Mouse (Mus musculus) kidney, embryonic 14.5 days (tissue): ENCODE measurements around the gene Sh2d2a. TPM values are rescaled to one million over a fixed set of nuclear protein-coding genes. Genes with fewer than 3 reads are reported as not detected.

Experiments
- ATAC-seq: fragments of 200-750 bp; cut with Nextera tagmentation; 2 replicates; pipeline ENCODE4 v1.8.0; 2017; ENCODE audit warnings: moderate number of reproducible peaks, mild to moderate bottlenecking, moderate TSS enrichment, moderate library complexity; ENCODE audit not compliant: low FRiP score, low TSS enrichment
- H3K27ac ChIP-seq: fragments of 300-500 bp; sonication (generic); 2 replicates; pipeline ENCODE4 v1.5.1; 2014; ENCODE audit warnings: low read depth, mild to moderate bottlenecking, low read length, moderate library complexity, mixed read lengths
- H3K27me3 ChIP-seq: fragments of 300-500 bp; sonication (generic); 2 replicates; pipeline ENCODE4 v1.6.1; 2014; ENCODE audit warnings: mild to moderate bottlenecking, low read length; ENCODE audit not compliant: control insufficient read depth, insufficient read depth
- H3K36me3 ChIP-seq: fragments of 300-500 bp; sonication (generic); 2 replicates; pipeline ENCODE4 v1.6.1; 2014; ENCODE audit warnings: low read length, mixed read lengths; ENCODE audit not compliant: control insufficient read depth, insufficient read depth
- H3K4me1 ChIP-seq: fragments of 300-500 bp; sonication (generic); 2 replicates; pipeline ENCODE4 v1.6.1; 2014; ENCODE audit warnings: low read length, mixed read lengths; ENCODE audit not compliant: control insufficient read depth, insufficient read depth
- H3K4me2 ChIP-seq: fragments of 300-500 bp; sonication (generic); replicated peaks from 2 replicates; pipeline ENCODE4 v1.6.1; 2014; ENCODE audit warnings: low read depth, mild to moderate bottlenecking, low read length
- H3K4me3 ChIP-seq: fragments of 300-500 bp; sonication (generic); 2 replicates; pipeline ENCODE4 v1.5.1; 2014; ENCODE audit warnings: mild to moderate bottlenecking, low read length
- H3K9ac ChIP-seq: fragments of 300-500 bp; sonication (generic); 2 replicates; pipeline ENCODE4 v1.6.1; 2014; ENCODE audit warnings: low read depth, mild to moderate bottlenecking, low read length, moderate library complexity
- H3K9me3 ChIP-seq: fragments of 300-500 bp; sonication (generic); 2 replicates; pipeline ENCODE4 v1.6.1; 2016; ENCODE audit warnings: low read length; ENCODE audit not compliant: control insufficient read depth
- WGBS: fragments of 180-500 bp; shearing (Covaris S2); extraction: QIAGEN DNeasy Blood & Tissue Kit; methylation state at CpG from one replicate; pipeline ENCODE4 v1.1.7; 2014; 5-methylcytosine and 5-hydroxymethylcytosine counted together
- polyA plus RNA-seq: library from polyadenylated mRNA; unstranded; fragments of >200 nt; fragmentation: Nextera tagmentation; extraction: Ambion mirVana; gene quantifications from 2 replicates; pipeline ENCODE4 v1.2.1, GENCODE M21; 2014

Sh2d2a gene
- polyA plus RNA-seq = 0.22 TPM in 1 of 2 replicates, not detected in the other

DNA sequence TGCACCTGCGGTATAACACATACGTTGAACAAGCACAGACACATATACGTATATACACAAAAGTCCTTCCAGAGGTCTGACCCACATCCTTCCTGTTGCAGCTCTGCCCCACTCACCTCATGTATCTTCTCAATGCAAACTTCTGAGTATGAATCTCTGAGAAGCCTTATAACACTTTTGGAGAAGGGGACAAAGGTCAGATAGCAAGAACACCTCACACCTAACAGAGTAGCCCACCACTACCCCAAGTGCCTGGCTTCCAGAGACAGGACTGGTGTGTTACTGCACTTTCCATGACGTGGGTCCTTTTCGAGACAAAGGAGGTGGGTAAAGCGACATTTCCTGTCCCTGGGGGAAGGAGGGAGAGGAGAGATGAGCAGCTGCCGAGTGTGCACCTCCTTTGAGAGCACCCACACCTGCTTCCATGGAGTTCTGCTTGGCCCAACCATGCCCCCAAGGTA is at the start of gene Sh2d2a:
Gene Sh2d2a (plus strand): TSS at position 106 of the 461 bp plus-strand sequence.
- H3K27me3 ChIP-seq = no peaks in the 10 kb centered on the region
- no peak within 1 kb of the TSS for H3K4me2 ChIP-seq
- H3K27ac ChIP-seq = no peak within 1 kb of the TSS
- no peaks in the 10 kb centered on the region for H3K4me1 ChIP-seq
- ATAC-seq = no peak
- no peak within 1 kb of the TSS for H3K9ac ChIP-seq
- no peaks in the 10 kb centered on the region for H3K36me3 ChIP-seq
- 62% methylated on average over 7 of the region's 7 CpGs for whole genome bisulfite sequencing
- H3K9me3 ChIP-seq = no peaks in the 10 kb centered on the region
- H3K4me3 ChIP-seq = no peak within 1 kb of the TSS

DNA sequence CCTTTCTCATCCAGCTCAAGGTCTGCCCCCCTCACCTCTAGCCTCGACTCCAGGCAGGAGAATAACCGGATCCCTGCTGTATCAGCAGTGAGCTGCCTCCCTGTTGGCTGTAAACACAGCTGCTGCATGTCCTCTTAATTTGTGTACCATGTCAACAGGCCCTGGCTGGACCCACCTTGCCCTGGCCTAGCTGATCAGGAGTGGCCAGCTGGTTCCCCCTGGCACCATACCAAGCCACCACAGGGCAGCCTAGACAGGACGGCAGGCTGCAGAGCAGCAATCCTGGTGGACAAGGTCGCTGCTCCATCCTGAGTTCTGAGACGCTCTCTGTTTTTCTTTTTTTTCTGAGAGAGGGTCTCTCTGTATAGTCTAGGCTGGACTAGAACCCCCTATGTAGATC is 44.9 kb upstream of the Sh2d2a start:
- no peak for ATAC-seq
- Histone ChIP-seq H3K4me3 (no peak overlapping the region), H3K27ac (no peak overlapping the region), H3K27me3 (peaks cover 66% of the 10 kb centered on the region), H3K9ac (no peak overlapping the region), H3K4me1 (peaks cover 5% of the 10 kb centered on the region; the same call in 1 of the 2 replicates), H3K4me2 (no peak overlapping the region), H3K9me3 (no peaks in the 10 kb centered on the region), H3K36me3 (no peaks in the 10 kb centered on the region)
- 57% methylated on average over 5 of the region's 5 CpGs for WGBS

DNA sequence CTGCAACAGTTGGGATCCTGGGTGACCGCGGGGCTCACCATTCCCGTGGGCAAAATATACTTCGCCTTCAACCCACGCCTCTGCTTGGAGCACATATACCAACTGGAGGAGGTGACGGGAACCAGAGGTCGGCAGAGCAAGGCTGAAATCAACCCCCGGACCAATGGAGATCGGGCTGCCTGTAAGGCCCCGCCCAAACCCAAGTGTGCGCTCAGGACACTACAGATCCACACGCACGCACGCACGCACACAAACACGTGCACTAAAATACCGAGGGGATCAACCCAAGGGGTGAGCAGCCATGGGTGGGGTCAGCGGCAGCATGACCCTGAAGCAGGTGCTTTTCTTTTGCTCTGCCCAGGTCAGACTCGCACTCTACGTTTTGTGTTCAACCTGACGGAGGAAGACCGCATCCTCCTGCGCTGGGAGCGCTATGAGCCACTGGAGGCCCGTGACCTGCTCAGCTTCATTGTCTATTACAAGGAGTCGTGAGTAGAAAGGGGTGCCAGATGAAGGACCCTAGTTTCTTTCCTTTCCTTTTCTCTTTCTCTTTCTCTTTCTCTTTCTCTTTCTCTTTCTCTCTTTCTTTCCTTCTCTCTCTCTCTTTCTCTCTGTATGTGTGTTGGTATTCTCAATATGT is 42.4 kb upstream of the Sh2d2a start:
- peaks cover 66% of the 10 kb centered on the region for H3K27me3 ChIP-seq
- ATAC-seq = 0 out of 2 replicates have a peak, but pooled peaks have one; percentile 41

DNA sequence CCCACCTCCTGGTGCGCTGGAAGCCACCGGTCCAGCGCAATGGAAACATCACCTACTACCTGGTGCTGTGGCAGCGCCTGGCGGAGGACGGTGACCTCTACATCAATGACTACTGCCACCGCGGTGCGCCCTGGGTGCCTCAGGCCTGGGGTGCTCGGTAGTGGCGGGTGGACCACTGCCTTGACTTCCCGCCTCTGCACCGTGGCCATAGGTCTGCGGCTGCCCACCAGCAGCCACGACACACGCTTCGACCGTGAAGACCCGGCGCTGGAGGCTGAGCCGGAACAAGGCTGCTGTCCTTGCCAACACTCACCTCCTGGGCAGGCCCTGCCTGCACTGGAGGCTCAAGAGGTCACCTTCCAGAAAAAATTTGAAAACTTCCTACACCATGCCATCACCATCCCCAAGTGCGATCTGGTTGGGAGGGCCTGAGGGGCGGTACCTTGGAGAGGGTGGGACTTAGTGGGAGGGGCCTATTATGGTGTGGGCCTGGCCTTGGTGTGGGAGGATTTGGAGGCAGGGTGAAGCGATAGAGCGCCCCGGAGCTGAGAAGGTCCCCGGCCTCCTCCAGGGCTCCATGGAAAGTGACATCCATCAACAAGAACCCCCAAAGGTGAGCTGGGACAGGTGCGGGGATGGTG is 37.1 kb upstream of the Sh2d2a start:
- no peak overlapping the region for H3K9ac ChIP-seq
- H3K4me1 ChIP-seq = peaks cover 13% of the 10 kb centered on the region; the same call in 1 of the 2 replicates
- ATAC-seq = peak; percentile 77
- no peak overlapping the region for H3K27ac ChIP-seq
- peaks cover 64% of the 10 kb centered on the region for H3K27me3 ChIP-seq
- no peaks in the 10 kb centered on the region for H3K9me3 ChIP-seq
- H3K4me2 ChIP-seq = peak overlapping the region; percentile 45
- H3K36me3 ChIP-seq = no peaks in the 10 kb centered on the region
- WGBS = 4% methylated on average over 28 of the region's 28 CpGs
- peak overlapping the region; percentile 17 for H3K4me3 ChIP-seq

More for the DNA sequence above, 42.4 kb upstream of the Sh2d2a start:
- H3K36me3 ChIP-seq = no peaks in the 10 kb centered on the region
- H3K4me1 ChIP-seq = no peaks in the 10 kb centered on the region
- no peak overlapping the region for H3K27ac ChIP-seq
- 4% methylated on average over 26 of the region's 26 CpGs for WGBS
- no peaks in the 10 kb centered on the region for H3K9me3 ChIP-seq
- peak overlapping the region; percentile 37 for H3K4me2 ChIP-seq
- no peak overlapping the region for H3K9ac ChIP-seq
- H3K4me3 ChIP-seq = peak overlapping the region; percentile 12; the same call in 1 of the 2 replicates

DNA sequence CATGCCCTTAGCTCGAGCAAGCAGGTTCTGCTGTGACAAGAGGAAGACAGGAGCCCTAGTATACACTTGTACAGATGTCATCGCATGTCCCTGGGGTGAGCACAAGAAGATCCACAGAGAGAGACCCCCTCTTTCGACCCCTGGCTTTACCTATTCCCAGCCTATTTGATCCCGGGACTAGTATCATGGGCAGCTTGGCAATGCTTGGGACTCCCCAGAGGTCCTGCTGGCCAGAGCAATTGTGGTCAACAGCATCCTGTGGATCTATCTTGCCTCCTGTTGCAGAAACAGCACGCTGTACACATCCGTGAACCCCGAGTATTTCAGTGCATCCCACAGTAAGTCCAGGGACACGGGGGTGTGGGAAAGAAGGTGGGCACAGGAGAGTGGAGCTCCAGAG is 35.3 kb upstream of the Sh2d2a start:
- WGBS = 83% methylated on average over 8 of the region's 8 CpGs
- ATAC-seq = no peak
- H3K4me3 ChIP-seq = no peak overlapping the region
- H3K9ac ChIP-seq = no peak overlapping the region
- H3K4me2 ChIP-seq = no peak overlapping the region
- H3K9me3 ChIP-seq = no peaks in the 10 kb centered on the region
- H3K27ac ChIP-seq = no peak overlapping the region
- H3K4me1 ChIP-seq = peaks cover 13% of the 10 kb centered on the region; the same call in 1 of the 2 replicates
- peaks cover 50% of the 10 kb centered on the region for H3K27me3 ChIP-seq
- H3K36me3 ChIP-seq = no peaks in the 10 kb centered on the region

DNA sequence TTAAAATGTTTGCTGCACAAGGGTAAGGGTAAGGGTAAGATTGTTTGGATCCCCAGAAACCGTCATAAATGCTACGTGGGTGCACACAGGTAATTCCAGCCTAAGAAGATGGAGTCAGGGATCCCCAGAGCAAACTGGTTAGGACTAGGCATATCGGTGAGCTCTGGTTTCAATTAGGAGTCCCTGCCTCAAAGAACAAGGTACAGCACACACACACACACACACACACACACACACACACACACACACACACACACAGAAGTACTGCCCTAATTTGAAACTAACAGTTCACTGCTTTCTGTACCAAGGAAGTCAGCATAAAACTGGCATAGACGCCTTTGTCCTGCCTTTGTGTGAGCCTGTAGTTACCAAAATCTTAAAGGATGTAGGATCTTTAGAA is 34.1 kb upstream of the Sh2d2a start:
- H3K27me3 ChIP-seq = peaks cover 46% of the 10 kb centered on the region
- no peak for ATAC-seq
- no peak overlapping the region for H3K27ac ChIP-seq
- H3K9ac ChIP-seq = no peak overlapping the region
- WGBS = 83% methylated on average over 4 of the region's 4 CpGs
- H3K36me3 ChIP-seq = no peaks in the 10 kb centered on the region
- H3K9me3 ChIP-seq = no peaks in the 10 kb centered on the region
- no peak overlapping the region for H3K4me3 ChIP-seq
- H3K4me1 ChIP-seq = peaks cover 13% of the 10 kb centered on the region; the same call in 1 of the 2 replicates
- no peak overlapping the region for H3K4me2 ChIP-seq

DNA sequence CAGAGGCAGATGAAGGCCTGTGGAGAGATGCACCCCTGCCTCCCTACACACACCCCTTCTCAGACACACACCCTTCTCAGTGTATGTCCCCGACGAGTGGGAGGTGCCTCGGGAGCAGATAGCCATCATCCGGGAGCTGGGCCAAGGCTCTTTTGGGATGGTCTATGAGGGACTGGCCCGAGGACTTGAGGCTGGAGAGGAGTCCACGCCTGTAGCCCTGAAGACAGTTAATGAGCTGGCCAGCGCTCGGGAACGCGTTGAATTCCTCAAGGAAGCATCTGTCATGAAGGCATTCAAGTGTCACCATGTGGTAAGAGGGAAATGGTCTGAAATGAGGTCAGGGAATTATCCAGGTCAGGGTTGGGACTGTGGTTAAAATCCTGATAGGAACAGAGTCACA is 33.7 kb upstream of the Sh2d2a start:
- H3K9me3 ChIP-seq = no peaks in the 10 kb centered on the region
- no peak overlapping the region for H3K4me3 ChIP-seq
- H3K27me3 ChIP-seq = peaks cover 45% of the 10 kb centered on the region
- WGBS = 35% methylated on average over 10 of the region's 10 CpGs
- H3K4me2 ChIP-seq = no peak overlapping the region
- no peak overlapping the region for H3K27ac ChIP-seq
- no peaks in the 10 kb centered on the region for H3K36me3 ChIP-seq
- no peak overlapping the region for H3K9ac ChIP-seq
- no peak for ATAC-seq
- H3K4me1 ChIP-seq = peaks cover 13% of the 10 kb centered on the region; the same call in 1 of the 2 replicates

DNA sequence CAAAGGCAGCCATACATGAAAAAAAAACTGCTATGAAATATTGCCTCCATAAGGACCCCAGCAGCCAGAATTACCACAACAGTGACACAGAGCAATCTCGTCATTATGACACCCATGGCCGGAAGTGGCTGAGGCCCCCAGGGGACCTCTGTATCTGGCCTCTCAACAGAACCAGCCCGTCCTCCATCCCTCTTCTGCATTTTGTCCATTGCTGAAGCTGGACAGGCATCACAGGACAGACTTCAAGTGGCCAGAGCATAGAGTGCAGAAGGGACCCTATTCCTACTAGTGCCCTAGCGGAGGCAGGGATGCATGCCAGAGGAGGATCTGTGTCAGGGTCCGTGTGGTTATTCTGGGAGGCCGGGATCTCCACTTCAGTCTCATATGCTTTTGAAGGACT is 30.4 kb upstream of the Sh2d2a start:
- no peak overlapping the region for H3K27ac ChIP-seq
- H3K9ac ChIP-seq = no peak overlapping the region
- ATAC-seq = peak; percentile 20; the same call in 1 of the 2 replicates

DNA sequence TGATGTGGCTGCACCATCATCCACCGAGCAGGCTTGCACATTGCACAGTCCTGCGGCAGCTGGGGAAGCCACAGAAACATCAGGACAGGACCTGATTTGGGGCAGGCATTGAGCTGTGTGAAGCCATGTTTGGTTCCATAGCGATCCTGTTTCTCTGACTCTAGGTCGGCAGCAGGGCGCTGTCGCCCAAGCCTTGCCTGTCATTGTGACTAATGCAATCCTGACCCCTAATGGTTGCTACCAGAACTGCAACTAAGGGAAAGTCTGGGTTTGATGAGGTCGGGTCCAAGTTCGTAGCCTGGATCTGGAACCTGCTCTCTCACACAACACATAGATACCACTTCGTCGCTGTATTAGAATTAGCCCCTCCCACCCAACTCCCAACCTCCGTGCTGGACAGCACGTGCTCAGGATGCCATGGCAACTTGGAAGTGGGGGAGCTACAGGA is 29.9 kb upstream of the Sh2d2a start:
- no peak overlapping the region for H3K4me2 ChIP-seq
- H3K36me3 ChIP-seq = no peaks in the 10 kb centered on the region
- 0 out of 2 replicates have a peak, but pooled peaks cover 5% of the 10 kb centered on the region for H3K4me1 ChIP-seq
- H3K9me3 ChIP-seq = no peaks in the 10 kb centered on the region
- H3K27ac ChIP-seq = no peak overlapping the region
- ATAC-seq = peak; percentile 67
- no peak overlapping the region for H3K4me3 ChIP-seq
- no peak overlapping the region for H3K9ac ChIP-seq
- 3% methylated on average over 12 of the region's 12 CpGs for WGBS
- peaks cover 7% of the 10 kb centered on the region for H3K27me3 ChIP-seq

More for the DNA sequence above, 30.4 kb upstream of the Sh2d2a start:
- no peaks in the 10 kb centered on the region for H3K36me3 ChIP-seq
- 46% methylated on average over 6 of the region's 6 CpGs for WGBS
- no peaks in the 10 kb centered on the region for H3K9me3 ChIP-seq
- 0 out of 2 replicates have a peak, but pooled peaks cover 5% of the 10 kb centered on the region for H3K4me1 ChIP-seq
- H3K4me3 ChIP-seq = no peak overlapping the region
- peaks cover 12% of the 10 kb centered on the region for H3K27me3 ChIP-seq
- H3K4me2 ChIP-seq = no peak overlapping the region
